Mouse (Mus musculus) embryo, embryonic 9.5 days (tissue): ENCODE measurements around the gene Cul7.

Source experiments
- DNase-seq: peaks from one replicate; pipeline ENCODE4 v3.0.0-alpha.2; 2017; ENCODE audit errors: extremely low spot score

Cul7 gene

DNA sequence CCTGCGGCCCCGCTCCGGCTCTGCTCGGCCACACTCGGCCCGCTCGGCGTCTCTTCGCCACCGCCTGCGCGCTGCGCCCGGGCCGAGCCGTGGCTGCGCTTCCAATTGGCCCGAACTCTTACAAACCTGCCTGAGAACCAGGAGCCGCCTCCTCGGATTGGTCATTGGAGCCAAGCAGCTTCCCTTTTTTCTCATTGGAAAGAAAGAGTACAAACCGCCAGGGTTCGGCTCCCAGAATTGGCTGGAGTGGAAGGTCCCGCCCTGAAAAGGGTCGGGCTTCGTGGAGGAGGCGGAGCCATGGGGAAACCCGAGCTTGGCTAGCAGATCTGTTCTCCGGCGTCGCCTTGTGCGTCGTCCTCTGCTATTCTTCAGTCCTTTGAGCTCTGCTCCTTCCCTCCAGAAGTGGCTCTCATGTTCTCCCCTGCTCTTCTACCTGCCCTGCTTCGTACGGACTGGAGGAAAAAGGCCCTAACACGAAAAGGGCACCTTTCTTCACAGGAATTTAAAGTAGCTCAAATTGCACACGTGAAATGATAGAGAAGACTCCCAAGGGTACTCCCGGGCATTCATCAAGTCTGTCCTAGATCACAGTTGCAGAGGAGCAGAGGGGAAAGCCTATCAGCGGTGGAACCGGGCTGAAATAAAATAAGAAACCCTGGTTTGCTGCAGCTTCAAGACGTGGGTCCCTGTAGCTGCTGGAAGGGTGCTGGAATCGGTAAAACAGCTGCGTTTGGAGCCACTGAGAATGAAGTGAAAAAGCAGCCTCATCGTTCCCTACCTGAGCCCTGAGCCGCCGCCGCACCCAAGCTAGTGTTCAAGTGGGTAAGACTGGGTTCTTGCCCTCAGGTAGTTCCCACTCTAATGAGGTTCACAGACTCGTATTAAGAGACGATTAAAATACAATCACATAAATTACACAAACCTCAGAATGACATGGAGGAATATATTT is 55.0 kb downstream of the Cul7 start, which contains the start of gene Ppp2r5d:
TSS of gene Ppp2r5d (minus strand) at position 225 of the 949 bp plus-strand sequence.
- peak; percentile 97 for DNase-seq

DNA sequence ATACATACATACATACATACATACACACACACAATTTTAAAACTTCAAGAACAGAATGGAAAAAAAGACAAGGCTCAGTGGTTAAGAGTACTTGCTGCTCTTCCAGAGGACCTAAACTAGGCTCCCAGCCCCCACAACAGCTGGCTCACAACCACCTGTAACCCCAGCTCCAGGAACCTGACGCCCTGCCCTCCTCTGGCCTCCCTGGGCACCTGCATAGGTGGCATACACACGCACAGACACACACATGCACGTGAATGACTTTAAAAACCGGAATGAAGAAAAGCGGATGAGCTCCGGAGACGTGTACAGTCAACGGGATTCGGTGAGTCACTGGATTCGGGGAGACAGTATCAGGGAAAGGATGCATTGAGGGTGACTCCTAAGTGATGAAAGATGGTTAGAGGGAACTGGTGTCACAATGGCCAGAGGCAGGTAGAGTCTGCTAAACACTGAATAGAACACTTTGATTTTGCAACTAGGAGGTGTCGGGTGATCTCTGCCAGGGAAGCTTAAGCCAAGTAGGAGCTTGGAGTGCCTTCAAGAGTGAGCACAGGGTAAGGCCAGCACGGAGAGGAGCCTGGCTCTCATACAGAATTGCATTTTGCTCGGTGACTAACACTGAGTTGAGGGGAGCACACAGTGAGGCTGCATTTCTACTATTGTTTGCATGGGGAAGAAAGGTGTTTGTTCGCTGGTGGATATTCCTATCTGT is 56.4 kb downstream of the Cul7 start:
- DNase-seq = no peak

DNA sequence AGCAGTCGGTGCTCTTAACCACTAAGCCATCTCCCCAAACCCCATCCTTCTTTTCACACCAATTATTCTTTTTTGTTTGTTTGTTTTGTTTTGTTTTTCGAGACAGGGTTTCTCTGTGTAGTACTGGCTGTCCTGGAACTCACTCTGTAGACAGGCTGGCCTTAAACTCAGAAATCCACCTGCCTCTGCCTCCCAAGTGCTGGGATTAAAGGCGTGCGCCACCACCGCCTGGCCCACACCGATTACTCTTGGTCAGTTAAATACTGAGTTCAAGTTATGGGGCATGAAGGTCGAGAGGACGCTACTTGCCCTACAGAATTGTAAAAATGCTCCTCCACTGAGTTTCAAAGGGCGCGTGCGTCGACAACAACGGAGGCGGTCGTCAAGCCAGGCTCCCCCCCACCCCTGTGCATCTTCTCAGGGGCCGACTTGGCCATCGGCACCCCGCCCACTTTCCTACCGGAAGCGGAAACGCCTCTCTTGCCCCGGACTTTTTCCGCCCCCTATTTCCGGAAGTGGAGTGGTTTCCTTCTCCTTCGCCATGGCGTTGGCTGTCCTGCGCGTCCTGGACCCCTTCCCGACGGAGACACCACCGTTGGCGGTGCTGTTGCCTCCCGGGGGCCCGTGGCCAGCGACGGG is 60.9 kb downstream of the Cul7 start, which contains the start of gene Pex6:
TSS of gene Pex6 (plus strand) at position 505 of the 639 bp plus-strand sequence.
- peak; percentile 92 for DNase-seq

DNA sequence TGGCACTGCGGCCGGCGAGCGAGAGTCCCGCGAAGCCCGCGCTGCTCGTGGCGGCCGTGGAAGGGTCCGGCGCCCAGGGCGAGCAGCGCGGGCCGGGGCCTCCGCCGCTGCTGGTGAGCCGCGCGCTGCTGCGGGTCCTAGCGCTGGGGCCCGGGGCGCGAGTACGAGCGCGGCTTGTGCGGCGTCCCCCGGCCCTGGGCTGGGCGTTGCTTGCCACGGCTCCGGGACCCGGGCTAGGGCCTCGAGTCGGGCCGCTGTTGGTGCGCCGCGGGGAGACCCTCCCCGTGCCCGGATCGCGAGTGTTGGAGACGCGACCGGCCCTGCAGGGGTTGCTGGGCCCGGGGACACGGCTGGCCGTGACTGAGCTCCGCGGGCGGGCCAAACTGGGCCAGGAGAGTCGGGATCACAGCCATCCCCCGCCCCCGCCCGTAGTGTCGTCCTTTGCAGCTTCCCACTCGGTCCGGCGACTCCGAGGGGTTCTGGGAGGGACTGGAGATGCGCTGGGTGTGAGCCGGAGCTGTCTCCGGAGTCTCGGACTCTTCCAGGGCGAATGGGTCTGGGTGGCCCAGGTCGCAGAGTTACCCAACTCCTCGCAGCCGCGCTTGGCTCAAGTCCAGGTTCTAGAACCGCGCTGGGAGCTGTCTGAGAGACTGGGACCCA is 61.6 kb downstream of the Cul7 start:
- no peak for DNase-seq

DNA sequence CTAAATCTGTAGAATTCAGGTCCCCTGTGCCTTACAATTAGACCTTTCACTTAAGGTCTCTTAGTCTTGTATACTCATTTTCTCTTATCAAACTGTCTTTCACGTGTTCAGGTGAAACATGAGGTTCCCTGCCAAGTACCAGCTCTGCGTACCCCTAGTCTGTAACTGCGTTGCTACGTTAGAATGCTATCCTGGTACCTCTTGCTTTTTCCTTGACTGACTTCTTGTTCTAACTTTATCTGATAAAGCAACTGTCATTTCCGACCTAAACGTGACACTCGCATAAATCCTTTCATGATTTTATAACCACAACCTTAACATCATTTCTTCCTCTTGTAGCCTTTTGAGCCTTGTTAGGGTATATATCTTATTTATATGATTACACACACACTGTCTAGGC is 62.3 kb downstream of the Cul7 start:
- DNase-seq = no peak

DNA sequence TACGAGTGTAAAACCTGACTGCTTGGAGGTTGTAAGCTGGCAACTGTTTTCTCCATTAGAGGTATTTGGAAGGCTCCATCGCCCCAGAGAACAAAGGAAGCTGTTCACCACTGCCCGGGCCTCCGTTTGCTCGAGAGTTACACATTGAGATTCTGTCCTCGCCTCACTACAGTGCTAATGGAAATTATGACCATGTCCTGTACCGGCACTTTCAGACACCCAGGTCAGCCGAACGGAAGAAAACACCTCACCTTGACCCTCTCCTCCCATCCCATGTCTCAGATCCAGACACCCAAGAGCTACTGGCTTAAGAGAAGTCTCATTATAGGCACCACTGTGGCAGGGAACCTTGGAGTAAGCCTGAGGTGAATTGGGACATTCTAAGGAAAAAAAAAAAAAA is 63.7 kb downstream of the Cul7 start:
- DNase-seq = no peak
